ENCODE assay signal across 8 mouse cellular contexts in the genomic region with DNA sequence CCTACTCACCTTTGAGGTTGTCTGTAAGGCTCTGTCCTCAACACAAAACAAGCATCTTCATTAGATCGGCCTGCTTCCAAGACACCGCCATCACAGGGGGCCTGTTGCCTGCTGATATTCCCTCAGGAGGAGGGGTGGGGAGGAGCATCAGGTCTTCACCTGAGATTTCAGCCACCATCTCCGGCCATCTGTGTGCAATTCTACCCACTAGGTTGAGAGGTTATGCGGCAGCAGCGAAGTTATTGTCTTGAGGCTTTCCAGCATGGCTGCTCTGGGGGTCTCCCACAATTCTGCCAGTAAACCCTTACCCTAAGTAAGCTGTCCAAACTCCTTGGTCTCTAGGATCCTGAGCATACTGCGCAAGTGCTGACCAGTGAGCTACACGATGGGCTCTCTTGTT. TPM values are rescaled to one million over a fixed set of nuclear protein-coding genes. Genes with fewer than 3 reads are reported as not detected.
DNase-seq lines count a peak whose midpoint lies in the region; ATAC-seq lines count a peak whose summit lies in the region.

TSS of gene Aktip (minus strand) at position 101 of the 400 bp plus-strand sequence.

- H3K27ac ChIP-seq in hindbrain, embryonic 14.5 days: no peak within 1 kb of the TSS
- H3K27ac ChIP-seq in midbrain, embryonic 11.5 days (ENCODE audit: low read depth, low read length): no peak within 1 kb of the TSS

- H3K9ac ChIP-seq in hindbrain, embryonic 14.5 days: no peak within 1 kb of the TSS
- H3K9ac ChIP-seq in midbrain, embryonic 11.5 days (ENCODE audit: low read length): no peak within 1 kb of the TSS

- no peaks in the 10 kb centered on the region for H3K27me3 ChIP-seq in hindbrain, embryonic 14.5 days (ENCODE audit: control insufficient read depth, insufficient read depth, low read length)
- H3K27me3 ChIP-seq in midbrain, embryonic 11.5 days (ENCODE audit: control insufficient read depth, insufficient read depth, low read length): no peaks in the 10 kb centered on the region

- DNase-seq in frontal cortex, adult 2 months (ENCODE audit: extremely low spot score in 1 of 2, low spot score in 1 of 2): no peak
- no peak for DNase-seq in adrenal gland, adult 2 months
- DNase-seq in gastrocnemius, adult 8-10 months (ENCODE audit: low spot score in 2 of 2): no peak
- DNase-seq in hindbrain, embryonic 14.5 days (ENCODE audit: low spot score): no peak
- DNase-seq in midbrain, embryonic 11.5 days (ENCODE audit: low spot score, missing footprints): peak; percentile 70
- DNase-seq in ovary, postnatal 36 days (ENCODE audit: low spot score): no peak
- no peak for DNase-seq in cerebellum, adult 9-10 months

- no peaks in the 10 kb centered on the region for H3K36me3 ChIP-seq in hindbrain, embryonic 14.5 days (replicated peaks; ENCODE audit: control insufficient read depth, insufficient read depth)
- H3K36me3 ChIP-seq in midbrain, embryonic 11.5 days (ENCODE audit: control insufficient read depth, insufficient read depth, low read length): no peaks in the 10 kb centered on the region

- WGBS in hindbrain, embryonic 14.5 days: 92% methylated on average over 7 of the region's 7 CpGs
- WGBS in midbrain, embryonic 11.5 days: 91% methylated on average over 7 of the region's 7 CpGs

- no peaks in the 10 kb centered on the region for H3K4me1 ChIP-seq in hindbrain, embryonic 14.5 days (replicated peaks; ENCODE audit: control insufficient read depth, insufficient read depth, low read length)
- H3K4me1 ChIP-seq in midbrain, embryonic 11.5 days (ENCODE audit: control insufficient read depth, insufficient read depth, low read length): no peaks in the 10 kb centered on the region

- H3K4me3 ChIP-seq in hindbrain, embryonic 14.5 days (replicated peaks; ENCODE audit: low read length): no peak within 1 kb of the TSS
- no peak within 1 kb of the TSS for H3K4me3 ChIP-seq in midbrain, embryonic 11.5 days (ENCODE audit: low read depth, low read length)

- ATAC-seq in frontal cortex, adult (ENCODE audit: low TSS enrichment): no peak
- ATAC-seq in hindbrain, embryonic 14.5 days (ENCODE audit: low FRiP score): no peak
- no peak for ATAC-seq in midbrain, embryonic 11.5 days (ENCODE audit: low FRiP score)

- no peak within 1 kb of the TSS for H3K4me2 ChIP-seq in hindbrain, embryonic 14.5 days (replicated peaks)
- no peak within 1 kb of the TSS for H3K4me2 ChIP-seq in midbrain, embryonic 11.5 days

- H3K9me3 ChIP-seq in hindbrain, embryonic 14.5 days (ENCODE audit: control insufficient read depth, low read length): no peaks in the 10 kb centered on the region
- no peaks in the 10 kb centered on the region for H3K9me3 ChIP-seq in midbrain, embryonic 11.5 days (ENCODE audit: control insufficient read depth, low read length)

RNA-seq across cellular contexts. Expression of gene Aktip, which starts in this region (rescaled TPM):
- 106 and 108 TPM in 2 replicates for polyA plus RNA-seq in frontal cortex, adult 2 months (2012; rRNA removed)
- 10 to 100 TPM; 42.6 to 47.5 TPM for total RNA-seq in adrenal gland, adult 2 months (2021)
- 15.1 and 18.1 TPM in 2 replicates for polyA plus RNA-seq in adrenal gland, adult 2 months (2012; rRNA removed)
- total RNA-seq in gastrocnemius, adult 8-10 months (2022): 10 to 100 TPM; 52.1 to 71.8 (median 61.8) TPM
- 118 and 139 TPM in 2 replicates for polyA plus RNA-seq in hindbrain, embryonic 14.5 days (2014; fragmentation: Nextera tagmentation; extraction: Ambion mirVana)
- polyA plus RNA-seq in midbrain, embryonic 11.5 days (2014; fragmentation: Nextera tagmentation; extraction: Ambion mirVana): 94.6 and 96.4 TPM in 2 replicates
